Comparison of ENCODE assay signal across 24 mouse cellular contexts in genomic region chr7:35830119-35830518, GRCm38 (mm10). TPM values are rescaled to one million over a fixed set of nuclear protein-coding genes. Genes with fewer than 3 reads are reported as not detected.
DNase-seq lines count a peak whose midpoint lies in the region; ATAC-seq and TF ChIP-seq lines count a peak whose summit lies in the region.
"Had no signal": no experiment of that assay in that cellular context is flagged by ENCODE, and none has a peak within 500 bp of the region (broad histone marks: within the 10 kb centered on the region; RNA-seq: fewer than 3 reads in every experiment).

No protein-coding gene starts in this region.

- H3K9ac ChIP-seq in hindbrain, postnatal 0 days (replicated peaks; ENCODE audit: low read length) = no peak overlapping the region
- no peak overlapping the region for H3K9ac ChIP-seq in hindbrain, embryonic 12.5 days
- no peak overlapping the region for H3K9ac ChIP-seq in lung, embryonic 14.5 days
- H3K9ac ChIP-seq in midbrain, postnatal 0 days (replicated peaks; ENCODE audit: low read length, poor library complexity, severe bottlenecking) = no peak overlapping the region
- no peak overlapping the region for H3K9ac ChIP-seq in midbrain, embryonic 13.5 days (replicated peaks)
- H3K9ac ChIP-seq: embryonic facial prominence, embryonic 12.5 days; forebrain, embryonic 15.5 days; heart, embryonic 15.5 days; hindbrain, embryonic 14.5 days had no signal

- ATAC-seq in hindbrain, postnatal 0 days = no peak
- no peak for ATAC-seq in hindbrain, embryonic 12.5 days (ENCODE audit: low FRiP score)
- ATAC-seq in lung, embryonic 14.5 days (ENCODE audit: insufficient read depth) = no peak
- no peak for ATAC-seq in midbrain, postnatal 0 days (ENCODE audit: low FRiP score)
- ATAC-seq in midbrain, embryonic 13.5 days = no peak
- ATAC-seq: CD4-positive, CD25-positive, alpha-beta regulatory T cell, adult 4 months; forebrain, embryonic 15.5 days; Patski had no signal

- no peaks in the 10 kb centered on the region for H3K4me1 ChIP-seq in hindbrain, postnatal 0 days (ENCODE audit: insufficient read depth, low read length)
- no peaks in the 10 kb centered on the region for H3K4me1 ChIP-seq in hindbrain, embryonic 12.5 days
- H3K4me1 ChIP-seq in lung, embryonic 14.5 days (ENCODE audit: insufficient read depth) = 0 out of 2 replicates have a peak, but pooled peaks cover 2% of the 10 kb centered on the region
- H3K4me1 ChIP-seq in midbrain, postnatal 0 days (ENCODE audit: insufficient read depth, low read length) = no peaks in the 10 kb centered on the region
- H3K4me1 ChIP-seq in midbrain, embryonic 13.5 days (replicated peaks) = no peaks in the 10 kb centered on the region
- H3K4me1 ChIP-seq: embryonic facial prominence, embryonic 12.5 days; forebrain, embryonic 15.5 days; heart, embryonic 15.5 days had no signal

- DNase-seq in hindbrain, postnatal 0 days (ENCODE audit: low spot score) = no peak
- no peak for DNase-seq in lung, embryonic 14.5 days
- DNase-seq in lung, adult 18-20 months = no peak
- DNase-seq in midbrain, postnatal 0 days (ENCODE audit: low spot score) = no peak
- no peak for DNase-seq in brain, embryonic 14.5 days (ENCODE audit: low read depth)
- no peak for DNase-seq in urinary bladder, postnatal 4 days (ENCODE audit: low spot score in 2 of 2)
- DNase-seq: adrenal gland, adult 8-10 months; adrenal gland, postnatal 36 days; B cell, adult 2 months; cerebellum, adult 11 months; cerebellum, adult 8-10 months; embryo, embryonic 11 days; gastrocnemius, postnatal 36 days; heart, adult 11 months; heart, postnatal 14 days had no signal

- H3K27me3 ChIP-seq in hindbrain, postnatal 0 days (ENCODE audit: insufficient read depth, low read length) = no peaks in the 10 kb centered on the region
- H3K27me3 ChIP-seq in hindbrain, embryonic 12.5 days = no peaks in the 10 kb centered on the region
- no peaks in the 10 kb centered on the region for H3K27me3 ChIP-seq in lung, embryonic 14.5 days (ENCODE audit: insufficient read depth, low read length)
- no peaks in the 10 kb centered on the region for H3K27me3 ChIP-seq in midbrain, postnatal 0 days (ENCODE audit: insufficient read depth, low read length)
- no peaks in the 10 kb centered on the region for H3K27me3 ChIP-seq in midbrain, embryonic 13.5 days
- H3K27me3 ChIP-seq: embryonic facial prominence, embryonic 12.5 days; forebrain, embryonic 15.5 days; heart, embryonic 15.5 days had no signal

- no peaks in the 10 kb centered on the region for H3K36me3 ChIP-seq in hindbrain, postnatal 0 days (ENCODE audit: insufficient read depth, low read length)
- H3K36me3 ChIP-seq in hindbrain, embryonic 12.5 days = no peaks in the 10 kb centered on the region
- no peaks in the 10 kb centered on the region for H3K36me3 ChIP-seq in lung, embryonic 14.5 days (ENCODE audit: insufficient read depth)
- no peaks in the 10 kb centered on the region for H3K36me3 ChIP-seq in midbrain, postnatal 0 days (ENCODE audit: insufficient read depth, low read length)
- no peaks in the 10 kb centered on the region for H3K36me3 ChIP-seq in midbrain, embryonic 13.5 days
- H3K36me3 ChIP-seq: embryonic facial prominence, embryonic 12.5 days; forebrain, embryonic 15.5 days; heart, embryonic 15.5 days had no signal

- no peak overlapping the region for H3K4me2 ChIP-seq in hindbrain, postnatal 0 days (ENCODE audit: low read depth, low read length)
- no peak overlapping the region for H3K4me2 ChIP-seq in hindbrain, embryonic 12.5 days (replicated peaks)
- H3K4me2 ChIP-seq in lung, embryonic 14.5 days = no peak overlapping the region
- no peak overlapping the region for H3K4me2 ChIP-seq in midbrain, postnatal 0 days (ENCODE audit: low read depth, low read length, poor library complexity, severe bottlenecking)
- no peak overlapping the region for H3K4me2 ChIP-seq in midbrain, embryonic 13.5 days (replicated peaks)
- H3K4me2 ChIP-seq: embryonic facial prominence, embryonic 12.5 days; forebrain, embryonic 15.5 days; heart, embryonic 11.5 days; heart, embryonic 15.5 days; hindbrain, embryonic 14.5 days had no signal

- H3K27ac ChIP-seq in hindbrain, postnatal 0 days = no peak overlapping the region
- no peak overlapping the region for H3K27ac ChIP-seq in hindbrain, embryonic 12.5 days
- H3K27ac ChIP-seq in lung, embryonic 14.5 days (ENCODE audit: low read depth) = no peak overlapping the region
- H3K27ac ChIP-seq in midbrain, postnatal 0 days (ENCODE audit: low read depth, low read length) = no peak overlapping the region
- H3K27ac ChIP-seq in midbrain, embryonic 13.5 days = no peak overlapping the region
- H3K27ac ChIP-seq: embryonic facial prominence, embryonic 12.5 days; forebrain, embryonic 15.5 days; heart, embryonic 15.5 days; hindbrain, embryonic 14.5 days had no signal

- 92% methylated on average over 7 of the region's 7 CpGs for WGBS in hindbrain, postnatal 0 days
- 88% methylated on average over 7 of the region's 7 CpGs for WGBS in hindbrain, embryonic 12.5 days
- 78% methylated on average over 7 of the region's 7 CpGs for WGBS in lung, embryonic 14.5 days
- WGBS in midbrain, postnatal 0 days = 89% methylated on average over 7 of the region's 7 CpGs
- 90% methylated on average over 7 of the region's 7 CpGs for WGBS in midbrain, embryonic 13.5 days

- no peak for TF ChIP-seq POLR2A in brain, embryonic 14.5 days (IDR thresholded peaks at IDR 0.05; ENCODE audit: borderline replicate concordance, extremely low read depth, insufficient read depth, insufficient read length, poor library complexity, severe bottlenecking)

- H3K4me3 ChIP-seq in hindbrain, postnatal 0 days (ENCODE audit: low read length) = no peak overlapping the region
- H3K4me3 ChIP-seq in hindbrain, embryonic 12.5 days = no peak overlapping the region
- no peak overlapping the region for H3K4me3 ChIP-seq in lung, embryonic 14.5 days (ENCODE audit: low read depth, low read length)
- H3K4me3 ChIP-seq in midbrain, postnatal 0 days (ENCODE audit: low read depth, low read length) = no peak overlapping the region
- H3K4me3 ChIP-seq in midbrain, embryonic 13.5 days (replicated peaks) = no peak overlapping the region
- H3K4me3 ChIP-seq: embryonic facial prominence, embryonic 12.5 days; forebrain, embryonic 15.5 days; heart, embryonic 15.5 days had no signal

- H3K9me3 ChIP-seq in hindbrain, postnatal 0 days (ENCODE audit: low read length) = no peaks in the 10 kb centered on the region
- H3K9me3 ChIP-seq in hindbrain, embryonic 12.5 days (replicated peaks) = no peaks in the 10 kb centered on the region
- no peaks in the 10 kb centered on the region for H3K9me3 ChIP-seq in lung, embryonic 14.5 days (ENCODE audit: low read depth, low read length)
- no peaks in the 10 kb centered on the region for H3K9me3 ChIP-seq in midbrain, postnatal 0 days (ENCODE audit: low read length)
- no peaks in the 10 kb centered on the region for H3K9me3 ChIP-seq in midbrain, embryonic 13.5 days
- H3K9me3 ChIP-seq: embryonic facial prominence, embryonic 12.5 days; forebrain, embryonic 15.5 days; heart, embryonic 15.5 days had no signal

- peak; percentile 9; the same call in 1 of the 2 replicates for TF ChIP-seq CTCF in hindbrain, postnatal 0 days (IDR thresholded peaks at IDR 0.05; ENCODE audit: low read depth)
- 0 out of 2 replicates have a peak, but pooled peaks have one; percentile 21 for TF ChIP-seq CTCF in lung, embryonic 14.5 days (IDR thresholded peaks at IDR 0.05; ENCODE audit: low read depth)
- TF ChIP-seq CTCF in midbrain, postnatal 0 days (IDR thresholded peaks at IDR 0.05) = peak; percentile 17; the same call in 1 of the 2 replicates
- TF ChIP-seq CTCF in brain, embryonic 14.5 days (IDR thresholded peaks at IDR 0.05; ENCODE audit: borderline replicate concordance, extremely low read depth, insufficient read depth, insufficient read length) = 0 out of 2 replicates have a peak, but pooled peaks have one; percentile 3

RNA-seq across cellular contexts. Expression of gene Zfp507, which starts 27.3 kb away (rescaled TPM):
- 21.3 and 22.8 TPM in 2 replicates for total RNA-seq in hindbrain, postnatal 0 days (2014; rRNA removed)
- 9.9 and 10.4 TPM in 2 replicates for polyA plus RNA-seq in hindbrain, postnatal 0 days (2015; fragmentation: Nextera tagmentation; extraction: Ambion mirVana)
- 26.0 and 29.1 TPM in 2 replicates for polyA plus RNA-seq in hindbrain, embryonic 12.5 days (2016; fragmentation: Nextera tagmentation; extraction: Ambion mirVana)
- polyA plus RNA-seq in lung, embryonic 14.5 days (2014; fragmentation: Nextera tagmentation; extraction: Ambion mirVana) = 19.0 and 20.6 TPM in 2 replicates
- total RNA-seq in midbrain, postnatal 0 days (2014; rRNA removed) = 20.8 and 21.2 TPM in 2 replicates
- 8.1 and 9.0 TPM in 2 replicates for polyA plus RNA-seq in midbrain, postnatal 0 days (2015; fragmentation: Nextera tagmentation; extraction: Ambion mirVana)
- polyA plus RNA-seq in midbrain, embryonic 13.5 days (2015; fragmentation: Nextera tagmentation; extraction: Ambion mirVana) = 15.2 and 18.3 TPM in 2 replicates
- polyA plus RNA-seq in brain, embryonic 14.5 days (2012; rRNA removed) = 18.4 and 20.9 TPM in 2 replicates
